Mouse (Mus musculus) forebrain, embryonic 13.5 days (tissue): ENCODE measurements around the gene Atp6v0d1. TPM values are rescaled to one million over a fixed set of nuclear protein-coding genes. Genes with fewer than 3 reads are reported as not detected.
A peak's percentile ranks its signal among the peaks of the same experiment; 100 is the strongest.

Experiments used
- ATAC-seq: fragments of 200-750 bp; cut with Nextera tagmentation; 2 replicates; pipeline ENCODE4 v1.8.0; 2017
- H3K27ac ChIP-seq: fragments of 300-500 bp; sonication (generic); 2 replicates; pipeline ENCODE4 v1.5.1; 2015; ENCODE audit warnings: inconsistent platforms, mild to moderate bottlenecking, moderate library complexity
- H3K27me3 ChIP-seq: fragments of 300-500 bp; sonication (generic); 2 replicates; pipeline ENCODE4 v1.6.1; 2015; ENCODE audit warnings: mild to moderate bottlenecking, inconsistent platforms
- H3K36me3 ChIP-seq: fragments of 300-500 bp; sonication (generic); 2 replicates; pipeline ENCODE4 v1.6.1; 2015; ENCODE audit warnings: mild to moderate bottlenecking, inconsistent platforms; ENCODE audit not compliant: poor library complexity, severe bottlenecking
- H3K4me1 ChIP-seq: fragments of 300-500 bp; sonication (generic); 2 replicates; pipeline ENCODE4 v1.6.1; 2015; ENCODE audit warnings: inconsistent platforms
- H3K4me2 ChIP-seq: fragments of 300-500 bp; sonication (generic); 2 replicates; pipeline ENCODE4 v1.6.1; 2015; ENCODE audit warnings: inconsistent platforms, mild to moderate bottlenecking, moderate library complexity
- H3K4me3 ChIP-seq: fragments of 300-500 bp; sonication (generic); 2 replicates; pipeline ENCODE4 v1.5.1; 2015; ENCODE audit warnings: mild to moderate bottlenecking, inconsistent platforms
- H3K9ac ChIP-seq: fragments of 300-500 bp; sonication (generic); 2 replicates; pipeline ENCODE4 v1.6.1; 2015; ENCODE audit warnings: mild to moderate bottlenecking, inconsistent platforms
- H3K9me3 ChIP-seq: fragments of 300-500 bp; sonication (generic); replicated peaks from 2 replicates; pipeline ENCODE4 v1.6.1; 2016; ENCODE audit warnings: inconsistent platforms
- WGBS: fragments of 180-500 bp; shearing (Covaris S2); methylation state at CpG from one replicate; pipeline ENCODE4 v1.1.7; 2015; 5-methylcytosine and 5-hydroxymethylcytosine counted together
- polyA plus RNA-seq: library from polyadenylated mRNA; unstranded; fragments of >200 nt; fragmentation: Nextera tagmentation; extraction: Ambion mirVana; gene quantifications from 2 replicates; pipeline ENCODE4 v1.2.1, GENCODE M21; 2015

The Atp6v0d1 gene
- polyA plus RNA-seq, 1 experiment from 2014 or later, result 136 TPM

DNA sequence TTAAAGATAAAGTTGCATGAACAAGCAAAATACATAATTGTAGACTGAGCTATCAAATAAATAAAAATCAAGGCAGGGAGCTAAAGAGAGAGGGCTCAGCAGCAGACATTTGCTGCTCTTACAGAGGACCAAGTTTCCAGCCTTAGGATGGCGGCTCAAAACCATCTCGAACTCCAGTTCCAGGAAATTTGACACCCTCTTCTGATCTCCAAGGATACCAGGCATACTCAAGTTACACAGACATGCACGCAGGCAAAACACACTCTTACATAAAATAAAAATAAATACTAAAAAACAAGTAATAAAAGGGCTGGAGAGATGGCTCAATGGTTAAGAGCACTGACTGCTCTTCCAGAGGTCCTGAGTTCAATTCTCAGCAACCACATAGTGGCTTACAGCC, 72.4 kb downstream of the Atp6v0d1 start:
- H3K4me3 ChIP-seq, result no peak overlapping the region
- 72% methylated on average over 3 of the region's 3 CpGs for WGBS
- ATAC-seq, result no peak

DNA sequence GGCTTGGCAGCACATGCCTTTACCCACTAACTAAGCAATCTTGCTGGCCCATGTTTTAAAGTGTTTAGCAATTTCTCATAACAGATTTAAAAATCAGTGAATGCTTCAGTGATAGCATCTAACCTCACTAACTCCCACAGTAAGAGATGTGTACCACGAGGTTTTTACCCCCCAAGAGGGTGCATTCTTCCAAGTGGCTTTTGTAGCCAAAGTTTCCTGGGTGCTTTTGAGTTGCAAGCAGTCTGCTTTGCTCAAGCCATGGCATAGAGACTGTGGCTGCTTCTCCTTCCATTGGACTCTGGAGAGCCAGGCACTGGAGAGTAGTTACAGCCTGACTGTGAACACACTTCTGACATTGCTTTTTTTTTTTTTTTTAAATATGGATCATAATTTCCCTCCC, 76.6 kb downstream of the Atp6v0d1 start:
- no peak overlapping the region for H3K4me2 ChIP-seq
- H3K27ac ChIP-seq, result no peak overlapping the region
- H3K36me3 ChIP-seq, result peaks cover 6% of the 10 kb centered on the region; the same call in 1 of the 2 replicates
- 47% methylated on average over 1 of the region's 1 CpGs for WGBS
- H3K9ac ChIP-seq, result no peak overlapping the region
- no peak overlapping the region for H3K4me3 ChIP-seq
- ATAC-seq, result no peak
- H3K9me3 ChIP-seq, result no peaks in the 10 kb centered on the region
- no peaks in the 10 kb centered on the region for H3K27me3 ChIP-seq
- no peaks in the 10 kb centered on the region for H3K4me1 ChIP-seq

More for the DNA sequence above, 72.4 kb downstream of the Atp6v0d1 start:
- Histone ChIP-seq H3K4me1 (peaks cover 20% of the 10 kb centered on the region), H3K27ac (no peak overlapping the region), H3K27me3 (no peaks in the 10 kb centered on the region), H3K9ac (no peak overlapping the region), H3K36me3 (no peaks in the 10 kb centered on the region), H3K9me3 (no peaks in the 10 kb centered on the region), H3K4me2 (no peak overlapping the region)

DNA sequence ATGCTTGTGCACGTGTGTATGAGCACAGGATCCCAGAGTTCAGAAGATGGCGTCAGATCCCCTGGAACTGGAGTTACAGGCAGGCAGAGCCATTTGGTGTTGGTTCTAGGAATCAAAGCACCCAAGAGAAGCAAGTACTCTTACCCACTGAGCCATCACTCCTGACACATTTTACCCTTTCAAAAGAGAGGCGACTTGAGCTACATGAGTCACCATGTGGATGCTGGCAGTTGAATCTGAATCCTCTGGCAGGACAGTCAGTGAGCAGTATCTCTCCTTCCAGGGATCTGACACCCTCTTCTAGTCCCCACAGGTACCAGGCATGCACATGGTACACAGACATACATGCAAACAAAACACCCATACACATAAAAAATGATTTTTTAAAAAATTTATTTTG, 77.8 kb downstream of the Atp6v0d1 start:
- Histone ChIP-seq H3K9ac (no peak overlapping the region), H3K4me3 (no peak overlapping the region), H3K36me3 (peaks cover 6% of the 10 kb centered on the region; the same call in 1 of the 2 replicates), H3K4me1 (no peaks in the 10 kb centered on the region), H3K27ac (no peak overlapping the region), H3K4me2 (no peak overlapping the region), H3K27me3 (no peaks in the 10 kb centered on the region), H3K9me3 (no peaks in the 10 kb centered on the region)
- WGBS, result 81% methylated on average over 3 of the region's 3 CpGs
- no peak for ATAC-seq

DNA sequence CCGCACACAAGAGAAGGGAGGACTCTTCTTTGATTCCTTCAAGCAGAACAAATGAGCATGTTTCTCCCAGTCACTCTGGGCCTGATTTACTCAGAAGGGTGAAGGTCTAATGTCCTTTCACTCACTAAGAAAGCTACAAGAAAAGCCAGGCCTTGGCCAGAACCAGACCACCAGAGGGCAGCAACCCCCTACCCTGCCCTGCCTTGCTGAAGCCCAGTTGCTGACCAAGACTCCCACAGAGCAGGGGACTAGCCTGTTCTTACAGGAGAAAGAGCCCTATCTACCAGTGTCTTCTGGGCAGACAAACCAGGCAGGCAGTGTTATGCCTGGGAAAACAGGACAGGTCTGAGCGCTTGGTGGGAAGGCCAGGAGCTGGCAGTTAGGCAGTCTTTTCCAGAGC, 81.5 kb downstream of the Atp6v0d1 start:
- H3K9ac ChIP-seq, result no peak overlapping the region
- no peaks in the 10 kb centered on the region for H3K9me3 ChIP-seq
- WGBS, result 19% methylated on average over 2 of the region's 2 CpGs
- no peak overlapping the region for H3K4me3 ChIP-seq
- no peaks in the 10 kb centered on the region for H3K27me3 ChIP-seq
- no peak overlapping the region for H3K4me2 ChIP-seq
- H3K36me3 ChIP-seq, result peaks cover 10% of the 10 kb centered on the region; the same call in 1 of the 2 replicates
- H3K4me1 ChIP-seq, result peaks cover 4% of the 10 kb centered on the region; the same call in 1 of the 2 replicates
- no peak overlapping the region for H3K27ac ChIP-seq
- ATAC-seq, result no peak

DNA sequence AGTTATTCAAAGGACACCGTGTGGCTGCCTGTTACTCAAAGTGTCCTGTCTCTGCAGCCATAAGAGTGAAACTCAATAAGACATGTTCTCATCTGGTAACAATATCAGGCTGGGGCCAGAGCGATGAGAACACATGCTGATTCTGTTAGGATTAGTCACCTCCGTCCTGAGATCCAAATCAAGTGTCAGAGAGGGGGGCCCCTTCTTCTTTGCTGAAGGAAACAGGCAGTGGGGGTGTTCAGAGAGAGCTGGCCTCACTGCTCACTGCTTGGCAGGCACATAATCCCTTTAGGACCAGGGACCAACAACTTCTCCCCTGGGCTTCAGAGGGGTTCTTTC, 81.8 kb downstream of the Atp6v0d1 start:
- no peak overlapping the region for H3K4me2 ChIP-seq
- no peak overlapping the region for H3K4me3 ChIP-seq
- H3K27me3 ChIP-seq, result no peaks in the 10 kb centered on the region
- no peak for ATAC-seq
- WGBS, result 31% methylated on average over 3 of the region's 3 CpGs
- H3K36me3 ChIP-seq, result peaks cover 10% of the 10 kb centered on the region; the same call in 1 of the 2 replicates
- H3K9me3 ChIP-seq, result no peaks in the 10 kb centered on the region
- H3K4me1 ChIP-seq, result peaks cover 4% of the 10 kb centered on the region; the same call in 1 of the 2 replicates
- H3K27ac ChIP-seq, result no peak overlapping the region
- no peak overlapping the region for H3K9ac ChIP-seq

DNA sequence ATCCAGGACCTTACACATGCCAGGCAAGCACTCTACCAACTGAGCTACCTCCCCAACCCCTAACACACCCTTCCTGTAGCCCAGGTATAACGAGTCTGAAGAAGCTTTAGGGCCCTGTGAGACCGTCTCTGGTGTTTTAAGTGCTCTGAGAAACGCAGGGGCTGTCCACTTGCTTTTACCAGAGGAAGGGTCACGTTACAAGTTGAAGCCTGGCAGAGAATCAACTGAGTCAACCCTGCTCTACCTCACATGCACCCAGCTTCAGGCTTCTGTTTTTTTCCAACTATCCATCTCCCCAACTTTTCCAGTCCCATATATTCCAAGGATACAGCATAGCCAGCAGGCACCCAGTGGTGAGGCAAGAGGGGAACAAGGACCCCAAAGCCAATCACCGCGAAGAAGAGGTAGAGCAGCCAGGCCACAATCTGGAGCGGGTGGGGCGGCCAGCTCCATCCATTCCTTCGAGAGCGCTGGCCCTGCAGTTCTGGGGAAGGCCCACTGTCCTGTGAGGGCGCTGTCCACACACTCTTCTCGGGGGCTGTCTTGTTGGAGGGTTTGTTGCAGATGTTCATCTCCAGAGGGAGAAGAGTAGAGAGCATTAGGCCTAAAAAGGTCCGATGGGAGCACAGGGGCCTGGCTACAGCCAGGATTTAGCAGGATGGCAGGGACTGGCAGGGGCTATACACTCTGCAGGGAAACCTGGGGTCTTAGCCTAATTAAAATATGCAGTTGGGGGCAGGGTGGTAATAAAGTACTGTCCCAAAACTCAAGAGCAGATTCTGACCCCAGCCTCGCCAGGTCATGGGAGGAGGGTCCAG, 82.4 kb downstream of the Atp6v0d1 start:
- no peaks in the 10 kb centered on the region for H3K27me3 ChIP-seq

DNA sequence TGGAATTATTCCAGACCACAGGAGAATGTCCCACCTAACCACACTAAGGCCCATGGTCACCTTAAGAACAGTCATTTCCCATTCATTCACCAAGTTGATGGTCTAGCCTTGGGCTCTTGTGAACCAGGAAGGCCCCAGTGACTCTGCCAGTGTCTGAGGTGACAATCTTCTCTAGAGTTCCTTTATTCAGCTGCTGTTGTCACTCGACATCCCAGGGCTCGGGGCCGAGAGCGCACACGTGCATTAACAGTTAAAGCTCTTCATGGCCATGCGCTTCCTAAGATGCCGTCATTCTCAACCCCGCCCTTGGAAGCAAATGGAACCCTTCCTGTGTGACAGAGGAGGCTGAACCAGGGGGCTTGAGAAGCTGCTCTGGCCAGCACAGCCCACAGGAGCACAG, 83.7 kb downstream of the Atp6v0d1 start:
- 83% methylated on average over 8 of the region's 8 CpGs for WGBS
- Histone ChIP-seq H3K4me2 (no peak overlapping the region), H3K9me3 (no peaks in the 10 kb centered on the region), H3K4me3 (no peak overlapping the region), H3K27me3 (no peaks in the 10 kb centered on the region), H3K36me3 (peaks cover 17% of the 10 kb centered on the region), H3K9ac (no peak overlapping the region), H3K4me1 (peaks cover 4% of the 10 kb centered on the region; the same call in 1 of the 2 replicates), H3K27ac (no peak overlapping the region)
- no peak for ATAC-seq

More for the DNA sequence above, 82.4 kb downstream of the Atp6v0d1 start:
- Histone ChIP-seq H3K4me3 (no peak overlapping the region), H3K9me3 (no peaks in the 10 kb centered on the region), H3K27ac (no peak overlapping the region), H3K4me2 (no peak overlapping the region), H3K36me3 (peaks cover 16% of the 10 kb centered on the region), H3K9ac (no peak overlapping the region), H3K4me1 (peaks cover 4% of the 10 kb centered on the region; the same call in 1 of the 2 replicates)
- ATAC-seq, result peak; percentile 21; the same call in 1 of the 2 replicates
- WGBS, result 40% methylated on average over 14 of the region's 14 CpGs

DNA sequence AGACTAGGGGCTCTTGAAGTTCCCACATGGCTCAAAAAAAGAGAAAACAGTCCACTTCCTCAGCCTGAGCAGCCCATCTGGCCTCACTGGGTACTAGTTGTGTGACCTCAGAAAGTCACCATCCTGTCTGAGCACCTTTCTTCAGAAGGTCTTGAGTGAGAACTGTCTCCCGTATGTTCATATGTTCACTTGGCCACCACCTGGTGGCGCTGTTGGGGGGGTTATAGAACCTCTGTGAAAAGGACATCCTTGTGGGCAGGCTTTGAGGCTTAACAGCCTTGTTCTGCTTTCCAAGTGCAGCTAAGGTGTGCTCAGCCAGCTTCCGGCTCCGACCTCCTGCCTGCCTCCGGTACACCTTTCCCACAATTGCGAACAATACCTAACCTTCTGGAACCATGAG, 84.4 kb downstream of the Atp6v0d1 start:
- Histone ChIP-seq H3K4me3 (no peak overlapping the region), H3K4me1 (peaks cover 4% of the 10 kb centered on the region; the same call in 1 of the 2 replicates), H3K9ac (no peak overlapping the region), H3K4me2 (no peak overlapping the region), H3K27ac (no peak overlapping the region), H3K36me3 (peaks cover 17% of the 10 kb centered on the region), H3K27me3 (no peaks in the 10 kb centered on the region), H3K9me3 (no peaks in the 10 kb centered on the region)
- 68% methylated on average over 6 of the region's 6 CpGs for WGBS
- no peak for ATAC-seq

DNA sequence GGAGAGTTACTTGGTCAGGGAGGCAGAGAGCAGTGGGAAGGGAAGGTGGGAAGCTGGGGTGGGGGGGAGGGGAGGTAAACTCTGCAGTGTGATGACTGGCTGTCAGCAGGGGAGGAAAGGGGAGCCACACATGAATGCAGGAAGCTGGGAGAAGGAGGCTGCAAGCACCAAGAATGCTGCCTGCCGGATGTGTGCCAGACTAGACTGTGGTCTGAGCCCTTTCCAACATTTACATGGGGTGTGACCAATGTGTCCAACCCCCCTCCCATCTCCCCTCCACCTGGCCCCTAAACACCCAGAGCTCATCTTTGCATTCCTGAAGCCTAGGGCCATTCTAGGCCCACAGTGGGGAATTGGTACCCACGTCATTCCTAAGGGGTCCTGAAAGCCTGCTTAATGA, 84.8 kb downstream of the Atp6v0d1 start:
- Histone ChIP-seq H3K27me3 (peaks cover under 1% of the 10 kb centered on the region; the same call in 1 of the 2 replicates), H3K4me2 (no peak overlapping the region), H3K4me3 (no peak overlapping the region), H3K36me3 (peaks cover 20% of the 10 kb centered on the region), H3K4me1 (peaks cover 4% of the 10 kb centered on the region; the same call in 1 of the 2 replicates), H3K27ac (no peak overlapping the region), H3K9ac (no peak overlapping the region), H3K9me3 (no peaks in the 10 kb centered on the region)
- WGBS, result 27% methylated on average over 2 of the region's 2 CpGs
- no peak for ATAC-seq

DNA sequence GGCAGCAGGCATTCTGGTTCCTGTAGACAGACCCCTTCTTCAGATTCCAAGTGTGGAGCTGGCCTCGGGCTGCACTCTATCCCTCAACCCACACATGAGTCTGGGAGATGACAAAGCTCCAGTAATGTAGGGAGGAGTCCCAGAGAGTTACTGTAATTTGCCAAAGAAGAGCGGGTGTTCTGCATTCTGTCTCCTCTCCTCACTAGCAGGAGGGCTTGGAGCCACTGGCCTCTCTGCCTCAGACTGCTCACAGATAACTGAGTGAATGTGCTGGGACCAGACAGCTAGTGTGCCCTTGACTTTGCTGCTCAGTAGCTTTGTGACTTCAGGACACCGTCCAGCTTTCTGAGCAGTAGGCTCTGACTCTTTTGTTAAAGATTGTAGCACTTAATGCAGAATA, 88.1 kb downstream of the Atp6v0d1 start:
- 82% methylated on average over 3 of the region's 3 CpGs for WGBS
- H3K36me3 ChIP-seq, result peaks cover 26% of the 10 kb centered on the region
- H3K9me3 ChIP-seq, result no peaks in the 10 kb centered on the region
- H3K4me2 ChIP-seq, result no peak overlapping the region
- no peak overlapping the region for H3K4me3 ChIP-seq
- H3K9ac ChIP-seq, result no peak overlapping the region
- peaks cover 30% of the 10 kb centered on the region for H3K4me1 ChIP-seq
- H3K27ac ChIP-seq, result no peak overlapping the region
- no peak for ATAC-seq
- H3K27me3 ChIP-seq, result peaks cover 26% of the 10 kb centered on the region

DNA sequence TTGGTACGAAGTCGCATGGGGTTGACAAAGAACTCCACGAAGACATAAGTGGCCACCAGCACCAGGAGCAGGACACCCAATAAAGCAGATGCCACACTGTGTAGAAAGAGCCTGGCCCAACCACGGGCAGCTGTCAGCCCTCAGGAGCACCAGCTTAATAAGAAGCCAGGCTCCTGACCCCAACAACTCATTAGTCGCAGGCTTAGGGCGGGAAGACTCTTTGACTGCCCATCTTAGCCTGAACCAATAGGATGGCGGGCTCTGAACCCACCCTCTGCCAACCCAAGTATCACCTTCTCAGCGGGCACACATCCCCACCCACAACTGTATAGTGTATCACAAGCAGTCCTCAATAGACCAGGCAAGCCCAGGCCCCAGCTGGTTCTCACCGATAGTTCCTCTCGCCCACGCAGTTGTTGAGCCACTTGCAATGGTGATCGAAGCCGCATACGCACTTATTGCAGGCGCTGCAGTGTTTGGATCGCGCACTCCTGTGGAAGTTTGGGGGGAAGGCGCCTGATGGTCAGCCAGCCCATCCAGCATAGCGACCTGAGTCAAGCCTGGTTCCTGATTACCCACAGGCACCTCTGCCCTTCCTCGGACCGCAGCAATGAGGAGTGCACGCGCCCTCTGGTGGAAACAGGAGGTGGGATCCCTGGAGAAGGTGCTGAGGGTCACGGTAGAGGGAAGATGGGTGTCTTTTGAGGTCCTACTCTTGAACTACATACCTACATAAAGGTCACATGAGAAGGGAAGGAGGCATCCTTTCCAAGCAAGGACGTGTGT, 89.0 kb downstream of the Atp6v0d1 start:
- H3K4me3 ChIP-seq, result no peak overlapping the region
- peaks cover 23% of the 10 kb centered on the region for H3K36me3 ChIP-seq
- H3K4me2 ChIP-seq, result no peak overlapping the region
- no peak; the same call in 1 of the 2 replicates for ATAC-seq
- no peaks in the 10 kb centered on the region for H3K9me3 ChIP-seq
- no peak overlapping the region for H3K9ac ChIP-seq
- H3K27me3 ChIP-seq, result peaks cover 31% of the 10 kb centered on the region
- H3K27ac ChIP-seq, result no peak overlapping the region
- peaks cover 37% of the 10 kb centered on the region for H3K4me1 ChIP-seq
- 42% methylated on average over 25 of the region's 25 CpGs for WGBS

DNA sequence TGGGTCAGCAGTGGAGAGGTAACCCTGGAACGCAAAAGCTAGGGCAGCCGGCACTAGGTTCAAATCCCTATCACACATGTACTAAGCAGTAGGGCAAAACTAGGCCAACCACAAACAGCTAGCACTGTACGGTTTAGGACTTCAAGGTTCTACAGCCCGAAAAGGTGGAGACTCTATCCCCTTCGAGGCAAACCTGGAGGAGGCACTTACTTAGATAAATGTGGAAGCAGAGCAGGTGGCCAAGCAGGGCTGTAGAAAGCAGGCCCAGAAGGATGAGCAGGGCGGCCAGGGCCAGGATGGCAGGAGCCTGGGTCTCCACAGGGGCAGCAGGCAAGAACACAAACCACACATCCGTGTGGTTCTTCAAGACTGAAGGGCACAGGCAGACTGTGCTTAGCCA, 89.7 kb downstream of the Atp6v0d1 start:
- Histone ChIP-seq H3K4me1 (peaks cover 43% of the 10 kb centered on the region), H3K36me3 (peaks cover 23% of the 10 kb centered on the region), H3K27ac (no peak overlapping the region), H3K4me3 (no peak overlapping the region), H3K4me2 (no peak overlapping the region), H3K27me3 (peaks cover 31% of the 10 kb centered on the region), H3K9ac (no peak overlapping the region), H3K9me3 (no peaks in the 10 kb centered on the region)
- 94% methylated on average over 7 of the region's 7 CpGs for WGBS
- no peak for ATAC-seq
